Mouse (Mus musculus) E14TG2a.4 (cell line): ENCODE measurements around the gene Gm49776.
A peak's percentile ranks its signal among the peaks of the same experiment; 100 is the strongest.

Experiments
- H3K27me3 ChIP-seq: 2 replicates; pipeline ENCODE4 v1.6.1; 2014; ENCODE audit warnings: low read length, control low read depth; ENCODE audit not compliant: insufficient read depth
- H3K36me3 ChIP-seq: 2 replicates; pipeline ENCODE4 v1.6.1; 2014; ENCODE audit warnings: low read length, control low read depth; ENCODE audit not compliant: insufficient read depth
- H3K4me1 ChIP-seq: replicated peaks from 2 replicates; pipeline ENCODE4 v1.6.1; 2014; ENCODE audit warnings: low read depth, low read length, control low read depth
- H3K4me3 ChIP-seq: replicated peaks from 2 replicates; pipeline ENCODE4 v1.5.1; 2014; ENCODE audit warnings: mild to moderate bottlenecking, low read length
- H3K9me3 ChIP-seq: 2 replicates; pipeline ENCODE4 v1.6.1; 2014; ENCODE audit warnings: low read length, control low read depth
- CTCF ChIP-seq: conservative IDR thresholded peaks from 2 replicates; pipeline ENCODE4 v1.5.1; 2014; ENCODE audit warnings: low read length
- NANOG ChIP-seq: IDR thresholded peaks from 2 replicates; pipeline ENCODE4 v1.6.1; 2014; ENCODE audit warnings: borderline replicate concordance, low read length, mixed read lengths
- POU5F1 ChIP-seq: IDR thresholded peaks from 2 replicates; pipeline ENCODE4 v1.6.1; 2014; ENCODE audit warnings: low read length, borderline replicate concordance

Gene Gm49776

GRCm38 (mm10) chr16:18229622-18230021 lies 28.5 kb downstream of the Gm49776 start:
- no peaks in the 10 kb centered on the region for H3K9me3 ChIP-seq
- H3K4me1 ChIP-seq: peaks cover 34% of the 10 kb centered on the region
- H3K4me3 ChIP-seq: 0 out of 2 replicates have a peak overlapping the region, but pooled peaks have one; percentile 13
- peaks cover 37% of the 10 kb centered on the region for H3K36me3 ChIP-seq
- TF ChIP-seq NANOG: no peak
- TF ChIP-seq POU5F1: no peak
- no peak for TF ChIP-seq CTCF
- peaks cover 17% of the 10 kb centered on the region for H3K27me3 ChIP-seq

- Histone ChIP-seq H3K9me3 (no peaks in the 10 kb centered on the region), H3K4me3 (no peak overlapping the region), H3K4me1 (peaks cover 30% of the 10 kb centered on the region), H3K36me3 (peaks cover 45% of the 10 kb centered on the region), H3K27me3 (peaks cover 9% of the 10 kb centered on the region)
- no peak for TF ChIP-seq NANOG
- TF ChIP-seq POU5F1: no peak
- no peak for TF ChIP-seq CTCF
Measured at GRCm38 (mm10) chr16:18228856-18229255, 29.3 kb downstream of the Gm49776 start.

GRCm38 (mm10) chr16:18227897-18228422 lies 30.2 kb downstream of the Gm49776 start:
- Histone ChIP-seq H3K36me3 (peaks cover 54% of the 10 kb centered on the region), H3K9me3 (no peaks in the 10 kb centered on the region), H3K4me3 (no peak overlapping the region), H3K4me1 (peaks cover 28% of the 10 kb centered on the region), H3K27me3 (0 out of 2 replicates have a peak, but pooled peaks cover under 1% of the 10 kb centered on the region)
- TF ChIP-seq CTCF (no peak), NANOG (no peak), POU5F1 (no peak)

- peaks cover 62% of the 10 kb centered on the region for H3K36me3 ChIP-seq
- H3K27me3 ChIP-seq: no peaks in the 10 kb centered on the region
- peaks cover 28% of the 10 kb centered on the region for H3K4me1 ChIP-seq
- no peaks in the 10 kb centered on the region for H3K9me3 ChIP-seq
- no peak overlapping the region for H3K4me3 ChIP-seq
- TF ChIP-seq CTCF (no peak), POU5F1 (no peak), NANOG (no peak)
Measured at GRCm38 (mm10) chr16:18227187-18227586, 30.9 kb downstream of the Gm49776 start.

GRCm38 (mm10) chr16:18222188-18222587 lies 35.9 kb downstream of the Gm49776 start:
- H3K4me3 ChIP-seq: no peak overlapping the region
- H3K4me1 ChIP-seq: peaks cover 14% of the 10 kb centered on the region; the same call in 1 of the 2 replicates
- TF ChIP-seq NANOG: no peak
- TF ChIP-seq POU5F1: no peak
- TF ChIP-seq CTCF: no peak
- peaks cover 46% of the 10 kb centered on the region for H3K36me3 ChIP-seq
- peaks cover 5% of the 10 kb centered on the region; the same call in 1 of the 2 replicates for H3K27me3 ChIP-seq
- H3K9me3 ChIP-seq: no peaks in the 10 kb centered on the region

- H3K36me3 ChIP-seq: peaks cover 39% of the 10 kb centered on the region
- no peaks in the 10 kb centered on the region for H3K9me3 ChIP-seq
- H3K4me1 ChIP-seq: peaks cover 11% of the 10 kb centered on the region; the same call in 1 of the 2 replicates
- no peak overlapping the region for H3K4me3 ChIP-seq
- peaks cover 5% of the 10 kb centered on the region; the same call in 1 of the 2 replicates for H3K27me3 ChIP-seq
- TF ChIP-seq CTCF: peak; percentile 23
- TF ChIP-seq POU5F1: no peak
- no peak for TF ChIP-seq NANOG
Measured at GRCm38 (mm10) chr16:18221543-18221898, 36.6 kb downstream of the Gm49776 start.

GRCm38 (mm10) chr16:18220856-18221542 lies 37.1 kb downstream of the Gm49776 start:
- Histone ChIP-seq H3K9me3 (no peaks in the 10 kb centered on the region), H3K4me3 (no peak overlapping the region), H3K36me3 (peaks cover 34% of the 10 kb centered on the region), H3K27me3 (peaks cover 5% of the 10 kb centered on the region; the same call in 1 of the 2 replicates), H3K4me1 (peaks cover 11% of the 10 kb centered on the region; the same call in 1 of the 2 replicates)
- TF ChIP-seq NANOG (no peak), POU5F1 (no peak), CTCF (no peak)

- H3K4me3 ChIP-seq: no peak overlapping the region
- H3K4me1 ChIP-seq: peaks cover 11% of the 10 kb centered on the region; the same call in 1 of the 2 replicates
- TF ChIP-seq POU5F1 (no peak), NANOG (no peak), CTCF (no peak)
- H3K9me3 ChIP-seq: no peaks in the 10 kb centered on the region
- H3K36me3 ChIP-seq: peaks cover 28% of the 10 kb centered on the region
- H3K27me3 ChIP-seq: peaks cover 5% of the 10 kb centered on the region; the same call in 1 of the 2 replicates
Measured at GRCm38 (mm10) chr16:18220001-18220400, 38.1 kb downstream of the Gm49776 start.

GRCm38 (mm10) chr16:18218580-18218996 lies 39.5 kb downstream of the Gm49776 start:
- TF ChIP-seq NANOG (no peak), POU5F1 (no peak), CTCF (no peak)
- Histone ChIP-seq H3K27me3 (peaks cover 7% of the 10 kb centered on the region; the same call in 1 of the 2 replicates), H3K36me3 (peaks cover 14% of the 10 kb centered on the region), H3K4me1 (peaks cover 7% of the 10 kb centered on the region; the same call in 1 of the 2 replicates), H3K9me3 (no peaks in the 10 kb centered on the region), H3K4me3 (no peak overlapping the region)
